Mouse (Mus musculus) MN1 (cell line): ENCODE results near the gene Itfg2.
"Not testable (repeated sequence)": the region's sequence is repeated elsewhere in the genome, so short reads cannot be mapped to it uniquely, and the experiment has no call there.

Experiments
- DNase-seq: peaks from one replicate; pipeline ENCODE4 v3.0.0-alpha.2; 2016; ENCODE audit warnings: low spot score

The Itfg2 gene

GRCm38 (mm10) chr6:128381254-128381653 is 43.5 kb downstream of the Itfg2 start:
- no peak for DNase-seq

- not testable (repeated sequence) for DNase-seq
These were observed 44.0 kb downstream of the Itfg2 start for GRCm38 (mm10) chr6:128380594-128381167.

- no peak for DNase-seq
These were observed 45.1 kb downstream of the Itfg2 start for GRCm38 (mm10) chr6:128379636-128380035.

GRCm38 (mm10) chr6:128376371-128377085 is 48.2 kb downstream of the Itfg2 start:
- no peak for DNase-seq

- DNase-seq, result peak; percentile 74
These were observed 49.5 kb downstream of the Itfg2 start, which contains the start of the genes Tex52 and Gm44596 for GRCm38 (mm10) chr6:128375192-128375591. Tex52 (plus strand) TSS chr6:128375456. Gm44596 (plus strand) TSS chr6:128375503.

GRCm38 (mm10) chr6:128370040-128370439 is 54.7 kb downstream of the Itfg2 start:
- DNase-seq, result no peak

- no peak for DNase-seq
These were observed 58.3 kb downstream of the Itfg2 start for GRCm38 (mm10) chr6:128366466-128366865.

- DNase-seq, result no peak
These were observed 60.0 kb downstream of the Itfg2 start for GRCm38 (mm10) chr6:128364721-128365120.

- peak; percentile 50 for DNase-seq
These were observed 61.5 kb downstream of the Itfg2 start for GRCm38 (mm10) chr6:128363007-128363825.

GRCm38 (mm10) chr6:128362381-128363006 is 62.2 kb downstream of the Itfg2 start, which contains the start of the genes Rhno1 and Foxm1:
Rhno1 (minus strand) TSS chr6:128362911.
Foxm1 (plus strand) TSS chr6:128362967.
- DNase-seq, result peak; percentile 86

- no peak for DNase-seq
These were observed 62.8 kb downstream of the Itfg2 start for GRCm38 (mm10) chr6:128361901-128362300.
